Mouse (Mus musculus): ENCODE measurements around the gene Cd55b.
"Not testable (repeated sequence)": the region's sequence is repeated elsewhere in the genome, so short reads cannot be mapped to it uniquely, and the experiment has no call there.

Gene Cd55b

GRCm38 (mm10) chr1:130422664-130423111 lies at the start of gene Cd55b:
Cd55b (minus strand) TSS chr1:130423009.
- DNase-seq (ENCODE audit: low spot score) = no peak

- DNase-seq (ENCODE audit: low spot score) = no peak
Measured at GRCm38 (mm10) chr1:130470074-130470473, 47.3 kb upstream of the Cd55b start.

- DNase-seq (ENCODE audit: low spot score) = no peak
Measured at GRCm38 (mm10) chr1:130467453-130467852, 44.6 kb upstream of the Cd55b start.

GRCm38 (mm10) chr1:130464173-130464572 lies 41.4 kb upstream of the Cd55b start:
- DNase-seq (ENCODE audit: low spot score) = no peak

- peak; percentile 11 for DNase-seq (ENCODE audit: low spot score)
Measured at GRCm38 (mm10) chr1:130462867-130463266, 40.1 kb upstream of the Cd55b start.

- peak; percentile 14 for DNase-seq (ENCODE audit: low spot score)
Measured at GRCm38 (mm10) chr1:130462084-130462861, 39.5 kb upstream of the Cd55b start, which contains the start of gene Cd55. Cd55 (minus strand) TSS chr1:130462744.

GRCm38 (mm10) chr1:130455111-130455510 lies 32.3 kb upstream of the Cd55b start:
- no peak for DNase-seq (ENCODE audit: low spot score)

- not testable (repeated sequence) for DNase-seq (ENCODE audit: low spot score)
Measured at GRCm38 (mm10) chr1:130442930-130443329, 20.1 kb upstream of the Cd55b start.

- no peak for DNase-seq (ENCODE audit: low spot score)
Measured at GRCm38 (mm10) chr1:130430920-130431319, 8.1 kb upstream of the Cd55b start.

GRCm38 (mm10) chr1:130428667-130429066 lies 5.9 kb upstream of the Cd55b start:
- not testable (repeated sequence) for DNase-seq (ENCODE audit: low spot score)

- DNase-seq (ENCODE audit: low spot score) = not testable (repeated sequence)
Measured at GRCm38 (mm10) chr1:130427175-130427853, 4.5 kb upstream of the Cd55b start.

GRCm38 (mm10) chr1:130422033-130422432 lies 776 bp downstream of the Cd55b start:
- not testable (repeated sequence) for DNase-seq (ENCODE audit: low spot score)

- not testable (repeated sequence) for DNase-seq (ENCODE audit: low spot score)
Measured at GRCm38 (mm10) chr1:130397109-130397508, 25.7 kb downstream of the Cd55b start.

GRCm38 (mm10) chr1:130387282-130387681 lies 35.5 kb downstream of the Cd55b start:
- DNase-seq (ENCODE audit: low spot score) = not testable (repeated sequence)

- no peak for DNase-seq (ENCODE audit: low spot score)
Measured at GRCm38 (mm10) chr1:130377726-130378429, 44.9 kb downstream of the Cd55b start.

- no peak for DNase-seq (ENCODE audit: low spot score)
Measured at GRCm38 (mm10) chr1:130374173-130374785, 48.5 kb downstream of the Cd55b start.

- no peak for DNase-seq (ENCODE audit: low spot score)
Measured at GRCm38 (mm10) chr1:130373398-130374083, 49.3 kb downstream of the Cd55b start.

GRCm38 (mm10) chr1:130371895-130372528 lies 50.8 kb downstream of the Cd55b start:
- peak; percentile 55 for DNase-seq (ENCODE audit: low spot score)

- no peak for DNase-seq (ENCODE audit: low spot score)
Measured at GRCm38 (mm10) chr1:130371291-130371690, 51.5 kb downstream of the Cd55b start.

GRCm38 (mm10) chr1:130350077-130350635 lies 72.7 kb downstream of the Cd55b start:
- peak; percentile 48 for DNase-seq (ENCODE audit: low spot score)

- no peak for DNase-seq (ENCODE audit: low spot score)
Measured at GRCm38 (mm10) chr1:130342429-130342828, 80.4 kb downstream of the Cd55b start.
